Mouse (Mus musculus): Measurements from ENCODE around the gene Emc7. TPM values are rescaled to one million over a fixed set of nuclear protein-coding genes. Genes with fewer than 3 reads are reported as not detected.

Gene Emc7
- polyA plus RNA-seq (2015; fragmentation: Illumina TruSeq; extraction: RNeasy Lipid Tissue Mini Kit (QIAGEN cat#74804); ENCODE audit: low read depth, low replicate concordance), result 54.2 TPM

GRCm38 (mm10) chr2:112454862-112455564 is at the start of gene Emc7:
Gene Emc7, plus strand, starts transcription at chr2:112454997.

DNA sequence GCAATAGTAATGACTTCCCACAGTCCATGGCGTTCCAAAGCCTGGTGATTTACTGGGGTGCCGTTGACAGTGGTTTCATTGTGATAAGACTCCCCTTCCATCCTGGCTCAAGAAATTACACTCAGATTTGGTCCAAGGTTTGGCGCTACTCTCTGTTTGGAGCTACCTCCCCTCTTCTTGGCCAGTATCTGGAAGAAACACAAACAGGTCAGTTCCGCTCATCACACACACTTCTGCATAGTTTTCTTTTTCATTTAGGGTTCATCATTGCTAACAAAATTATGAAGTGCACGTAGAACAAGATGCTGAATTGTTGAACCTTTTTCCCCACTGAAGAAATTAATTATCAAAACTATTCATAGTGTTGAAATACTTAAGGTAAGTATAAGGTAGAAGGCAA is 25.9 kb downstream of the Emc7 start, which contains the start of gene Chrm5:
TSS of gene Chrm5 (minus strand) at position 101 of the 400 bp plus-strand sequence.

GRCm38 (mm10) chr2:112492856-112493538 is 38.2 kb downstream of the Emc7 start, which contains the start of gene Aven:
Gene Aven, plus strand, starts transcription at chr2:112492964.

Other genes starting within 250 kb of the Emc7 start
- gene Lpcat4, start 215.5 kb upstream of the Emc7 start, polyA plus RNA-seq (2015; fragmentation: Illumina TruSeq; extraction: RNeasy Lipid Tissue Mini Kit (QIAGEN cat#74804); ENCODE audit: low read depth, low replicate concordance), result 120 TPM
- gene Nutm1, start 195.7 kb upstream of the Emc7 start, polyA plus RNA-seq (2015; fragmentation: Illumina TruSeq; extraction: RNeasy Lipid Tissue Mini Kit (QIAGEN cat#74804); ENCODE audit: low read depth, low replicate concordance), result not detected
- 93.6 TPM for gene Nop10, start 193.1 kb upstream of the Emc7 start, polyA plus RNA-seq (2015; fragmentation: Illumina TruSeq; extraction: RNeasy Lipid Tissue Mini Kit (QIAGEN cat#74804); ENCODE audit: low read depth, low replicate concordance)
- gene Slc12a6, start 189.2 kb upstream of the Emc7 start, polyA plus RNA-seq (2015; fragmentation: Illumina TruSeq; extraction: RNeasy Lipid Tissue Mini Kit (QIAGEN cat#74804); ENCODE audit: low read depth, low replicate concordance), result 75.7 TPM
- gene Gm21985, start 188.7 kb upstream of the Emc7 start, polyA plus RNA-seq (2015; fragmentation: Illumina TruSeq; extraction: RNeasy Lipid Tissue Mini Kit (QIAGEN cat#74804); ENCODE audit: low read depth, low replicate concordance), result 1.1 TPM
- 344 TPM for gene Emc4, start 87.0 kb upstream of the Emc7 start, polyA plus RNA-seq (2015; fragmentation: Illumina TruSeq; extraction: RNeasy Lipid Tissue Mini Kit (QIAGEN cat#74804); ENCODE audit: low read depth, low replicate concordance)
- gene Katnbl1, start 75.8 kb upstream of the Emc7 start, polyA plus RNA-seq (2015; fragmentation: Illumina TruSeq; extraction: RNeasy Lipid Tissue Mini Kit (QIAGEN cat#74804); ENCODE audit: low read depth, low replicate concordance), result 14.8 TPM
- 0.76 TPM for gene Chrm5, start 25.8 kb downstream of the Emc7 start, polyA plus RNA-seq (2015; fragmentation: Illumina TruSeq; extraction: RNeasy Lipid Tissue Mini Kit (QIAGEN cat#74804); ENCODE audit: low read depth, low replicate concordance)
- 10.6 TPM for gene Aven, start 38.0 kb downstream of the Emc7 start, polyA plus RNA-seq (2015; fragmentation: Illumina TruSeq; extraction: RNeasy Lipid Tissue Mini Kit (QIAGEN cat#74804); ENCODE audit: low read depth, low replicate concordance)

All from brain, adult 10 weeks (tissue).